Mouse (Mus musculus): ENCODE data around the gene Lrg1. TPM values are rescaled to one million over a fixed set of nuclear protein-coding genes. Genes with fewer than 3 reads are reported as not detected.

The Lrg1 gene
- polyA plus RNA-seq, 1 experiment, result 0.18 TPM

DNA sequence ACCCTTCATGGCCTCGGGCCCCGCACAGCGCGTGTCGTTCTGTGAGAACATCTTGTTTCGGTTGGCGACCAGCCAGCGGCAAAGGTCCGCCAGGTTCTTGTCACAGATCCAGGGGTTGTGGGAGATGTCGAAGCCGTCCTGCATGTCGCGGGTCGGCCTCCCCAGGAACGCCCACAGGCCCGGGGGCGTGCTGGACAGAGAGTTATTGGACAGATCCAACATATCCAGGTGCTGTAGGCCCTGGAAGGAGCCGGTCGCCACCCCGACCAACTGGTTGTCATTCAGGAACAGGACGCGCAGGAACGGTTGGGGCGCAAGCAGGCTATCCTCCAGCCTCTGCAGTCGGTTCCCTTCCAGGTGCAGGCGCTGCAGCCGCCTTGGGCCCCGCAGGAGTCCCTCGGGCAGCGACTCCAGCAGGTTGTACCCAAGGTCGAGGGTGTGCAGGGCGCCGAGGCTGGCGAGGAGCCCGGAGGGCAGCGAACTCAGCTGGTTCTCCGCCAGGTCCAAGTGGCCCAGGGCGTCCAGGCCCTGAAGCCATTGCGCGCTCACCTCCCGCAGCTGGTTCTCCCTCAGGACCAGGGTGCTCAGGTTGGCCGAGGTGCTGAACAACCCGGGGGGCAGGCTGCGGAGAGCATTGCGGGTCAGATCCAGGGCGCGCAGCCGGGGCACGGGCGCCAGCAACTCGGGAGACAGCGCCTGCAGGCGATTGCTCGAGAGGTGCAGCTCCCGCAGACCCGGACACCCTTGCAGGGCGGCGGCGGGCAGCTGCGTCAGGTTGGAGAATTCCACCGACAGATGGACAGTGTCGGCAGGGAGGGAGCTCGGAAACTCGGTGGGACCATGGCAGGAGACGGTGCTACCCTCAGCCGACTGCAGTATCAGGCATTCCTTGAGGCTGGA, 1.6 kb downstream of the Lrg1 start:
- no peak for DNase-seq (ENCODE audit: low read depth)
- no peak for TF ChIP-seq POLR2A (IDR thresholded peaks at IDR 0.05; ENCODE audit: borderline replicate concordance, extremely low read depth, insufficient read depth, insufficient read length, poor library complexity, severe bottlenecking)
- no peak for TF ChIP-seq CTCF (IDR thresholded peaks at IDR 0.05; ENCODE audit: borderline replicate concordance, extremely low read depth, insufficient read depth, insufficient read length)

DNA sequence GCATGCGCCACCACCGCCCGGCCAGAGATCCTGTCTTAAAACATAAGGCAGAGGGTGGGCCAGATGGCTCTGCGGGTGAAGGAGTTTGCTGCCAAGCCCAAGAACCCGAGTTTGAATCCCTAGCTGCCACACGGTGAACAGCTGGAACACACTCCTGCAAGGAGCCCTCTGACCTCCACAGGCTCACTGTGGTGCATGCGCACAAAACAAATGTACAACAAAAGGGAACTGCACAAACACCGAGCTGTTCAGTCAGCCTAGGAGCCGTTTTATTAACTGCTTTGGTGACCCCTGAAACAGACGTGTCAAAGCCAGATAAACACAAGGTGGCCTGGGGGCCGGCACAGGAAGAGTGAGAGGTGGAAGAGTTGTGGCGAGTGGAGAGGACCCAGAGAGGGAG, 2.4 kb downstream of the Lrg1 start:
- DNase-seq (ENCODE audit: low read depth), result no peak
- TF ChIP-seq POLR2A (IDR thresholded peaks at IDR 0.05; ENCODE audit: borderline replicate concordance, extremely low read depth, insufficient read depth, insufficient read length, poor library complexity, severe bottlenecking), result no peak
- no peak for TF ChIP-seq CTCF (IDR thresholded peaks at IDR 0.05; ENCODE audit: borderline replicate concordance, extremely low read depth, insufficient read depth, insufficient read length)

DNA sequence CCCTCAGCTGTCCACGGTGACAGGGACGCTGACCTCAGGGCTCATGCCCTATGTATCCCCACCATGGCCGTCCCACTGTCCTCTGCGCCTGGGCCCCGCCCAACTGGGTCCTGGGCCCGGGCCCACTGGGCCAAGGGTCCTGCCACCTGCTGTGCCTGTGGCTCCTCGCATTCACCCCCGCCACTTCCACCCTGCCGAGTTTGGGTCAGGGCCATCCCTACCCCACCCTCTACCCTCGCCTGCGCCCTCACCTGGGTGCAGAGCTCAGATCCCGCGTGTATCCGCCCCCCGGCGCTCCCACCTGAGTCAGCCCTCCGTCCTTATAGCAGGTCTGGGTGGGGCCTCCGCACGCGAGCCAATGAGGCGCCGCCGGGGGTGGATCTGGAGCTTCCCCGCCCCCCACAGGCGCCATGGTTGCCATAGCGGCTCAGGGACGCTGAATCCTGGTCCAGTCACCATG, 4.5 kb downstream of the Lrg1 start, which contains the start of gene Plin5:
TSS of gene Plin5 (minus strand) at position 346 of the 460 bp plus-strand sequence.
- TF ChIP-seq CTCF (IDR thresholded peaks at IDR 0.05; ENCODE audit: borderline replicate concordance, extremely low read depth, insufficient read depth, insufficient read length), result no peak
- peak; percentile 39 for DNase-seq (ENCODE audit: low read depth)

DNA sequence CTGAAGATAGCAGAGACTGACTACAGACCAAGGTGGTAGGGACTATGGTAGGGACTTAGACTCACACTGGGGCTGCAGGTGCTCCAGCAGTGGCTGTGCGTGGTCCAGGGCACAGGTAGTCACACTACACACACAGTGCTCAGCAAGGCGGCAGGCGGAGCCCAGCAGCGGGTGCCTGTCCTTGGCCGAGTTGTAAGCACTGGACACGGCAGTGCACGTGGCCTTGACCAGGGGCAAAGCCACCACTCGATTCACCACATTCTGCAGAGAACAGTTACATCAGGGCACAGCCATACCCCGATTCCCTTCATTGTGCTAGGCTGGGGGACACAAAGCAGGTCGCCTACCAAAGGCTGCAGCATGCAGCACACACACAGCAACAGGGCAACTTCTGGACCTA, 5.6 kb downstream of the Lrg1 start:
- no peak for DNase-seq (ENCODE audit: low read depth)
- no peak for TF ChIP-seq CTCF (IDR thresholded peaks at IDR 0.05; ENCODE audit: borderline replicate concordance, extremely low read depth, insufficient read depth, insufficient read length)
- no peak for TF ChIP-seq POLR2A (IDR thresholded peaks at IDR 0.05; ENCODE audit: borderline replicate concordance, extremely low read depth, insufficient read depth, insufficient read length, poor library complexity, severe bottlenecking)

DNA sequence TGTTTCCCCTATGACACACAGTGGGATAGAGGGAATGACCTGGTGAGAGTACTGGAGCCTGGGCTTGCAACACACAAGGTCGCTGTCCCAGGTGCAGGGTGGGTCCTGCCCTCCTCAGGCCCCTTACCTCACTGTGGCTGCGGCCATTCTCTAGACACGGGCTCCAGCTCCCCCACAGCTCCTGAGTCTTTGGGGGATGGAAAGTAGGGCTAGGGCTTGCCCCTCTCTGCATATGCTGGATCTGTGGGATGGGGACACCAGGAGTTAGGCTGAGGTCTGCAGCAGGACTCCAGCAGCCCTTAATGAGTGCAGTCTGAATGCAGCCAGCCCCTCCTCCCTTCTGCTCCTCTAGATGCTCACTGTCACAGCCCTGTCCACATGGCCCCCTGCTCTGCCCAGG, 9.1 kb downstream of the Lrg1 start:
- TF ChIP-seq CTCF (IDR thresholded peaks at IDR 0.05; ENCODE audit: borderline replicate concordance, extremely low read depth, insufficient read depth, insufficient read length) (no peak), POLR2A (IDR thresholded peaks at IDR 0.05; ENCODE audit: borderline replicate concordance, extremely low read depth, insufficient read depth, insufficient read length, poor library complexity, severe bottlenecking) (no peak)
- DNase-seq (ENCODE audit: low read depth), result no peak

DNA sequence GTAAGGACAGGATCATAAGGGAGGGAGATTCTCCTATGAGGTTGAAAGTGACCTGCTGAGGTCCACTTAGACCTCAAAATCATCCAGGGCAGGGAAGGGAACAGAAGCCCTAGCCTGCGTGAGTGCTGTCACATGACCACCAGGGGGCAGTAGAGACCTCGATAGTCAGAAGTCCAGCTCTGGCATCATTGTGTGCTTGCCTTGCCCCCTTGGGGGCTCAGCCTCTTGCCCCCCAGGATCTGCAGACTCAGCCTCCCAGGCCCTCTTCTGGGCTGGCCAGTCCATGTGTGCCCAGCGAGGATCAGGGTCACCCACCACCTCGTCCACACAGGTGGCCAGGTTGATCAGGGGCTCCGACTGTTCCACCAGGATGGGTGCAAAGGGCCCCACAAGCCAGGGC, 9.9 kb downstream of the Lrg1 start:
- TF ChIP-seq POLR2A (IDR thresholded peaks at IDR 0.05; ENCODE audit: borderline replicate concordance, extremely low read depth, insufficient read depth, insufficient read length, poor library complexity, severe bottlenecking) (no peak), CTCF (IDR thresholded peaks at IDR 0.05; ENCODE audit: borderline replicate concordance, extremely low read depth, insufficient read depth, insufficient read length) (peak; percentile 89)
- peak; percentile 81 for DNase-seq (ENCODE audit: low read depth)

DNA sequence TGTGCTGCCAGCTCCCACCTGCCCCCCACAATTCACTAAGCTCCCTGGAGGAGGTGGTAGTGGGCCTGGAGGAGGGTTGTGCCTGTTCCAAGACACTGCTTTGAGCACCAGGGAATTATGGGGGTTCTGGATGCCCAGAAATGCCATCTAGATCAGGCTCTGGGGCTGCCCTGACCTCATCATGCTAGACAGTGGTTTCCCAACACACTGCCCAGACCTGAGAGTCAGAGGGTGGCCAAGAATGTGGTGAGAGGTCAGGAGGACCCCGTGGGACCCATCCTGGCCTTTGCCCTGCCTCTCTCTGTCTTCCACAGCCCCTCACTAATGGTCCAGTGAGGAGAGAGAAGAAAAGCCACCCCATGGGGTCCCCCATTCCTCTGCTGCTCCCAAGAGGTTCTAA, 10.8 kb downstream of the Lrg1 start:
- no peak for TF ChIP-seq CTCF (IDR thresholded peaks at IDR 0.05; ENCODE audit: borderline replicate concordance, extremely low read depth, insufficient read depth, insufficient read length)
- TF ChIP-seq POLR2A (IDR thresholded peaks at IDR 0.05; ENCODE audit: borderline replicate concordance, extremely low read depth, insufficient read depth, insufficient read length, poor library complexity, severe bottlenecking), result no peak
- no peak for DNase-seq (ENCODE audit: low read depth)

DNA sequence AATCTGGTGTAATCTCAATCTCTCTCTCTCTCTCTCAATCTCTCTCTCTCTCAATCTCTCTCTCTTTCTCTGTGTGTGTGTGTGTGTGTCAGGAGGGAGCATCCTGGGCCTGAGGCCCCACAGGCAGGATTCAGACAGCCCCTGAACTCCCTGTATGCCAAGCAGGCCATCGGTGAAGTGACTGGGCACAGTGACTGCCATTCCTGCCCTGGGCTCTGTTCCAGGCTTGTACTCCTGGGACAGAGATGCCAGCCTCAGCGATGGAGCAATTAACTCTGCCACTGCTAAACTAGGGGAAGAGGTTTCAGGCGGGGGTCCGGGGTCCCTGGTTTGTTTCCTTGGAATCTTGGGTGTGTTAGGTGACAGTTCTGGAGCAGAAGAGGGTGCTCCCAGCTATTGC, 11.2 kb downstream of the Lrg1 start:
- TF ChIP-seq CTCF (IDR thresholded peaks at IDR 0.05; ENCODE audit: borderline replicate concordance, extremely low read depth, insufficient read depth, insufficient read length) (no peak), POLR2A (IDR thresholded peaks at IDR 0.05; ENCODE audit: borderline replicate concordance, extremely low read depth, insufficient read depth, insufficient read length, poor library complexity, severe bottlenecking) (no peak)
- no peak for DNase-seq (ENCODE audit: low read depth)

DNA sequence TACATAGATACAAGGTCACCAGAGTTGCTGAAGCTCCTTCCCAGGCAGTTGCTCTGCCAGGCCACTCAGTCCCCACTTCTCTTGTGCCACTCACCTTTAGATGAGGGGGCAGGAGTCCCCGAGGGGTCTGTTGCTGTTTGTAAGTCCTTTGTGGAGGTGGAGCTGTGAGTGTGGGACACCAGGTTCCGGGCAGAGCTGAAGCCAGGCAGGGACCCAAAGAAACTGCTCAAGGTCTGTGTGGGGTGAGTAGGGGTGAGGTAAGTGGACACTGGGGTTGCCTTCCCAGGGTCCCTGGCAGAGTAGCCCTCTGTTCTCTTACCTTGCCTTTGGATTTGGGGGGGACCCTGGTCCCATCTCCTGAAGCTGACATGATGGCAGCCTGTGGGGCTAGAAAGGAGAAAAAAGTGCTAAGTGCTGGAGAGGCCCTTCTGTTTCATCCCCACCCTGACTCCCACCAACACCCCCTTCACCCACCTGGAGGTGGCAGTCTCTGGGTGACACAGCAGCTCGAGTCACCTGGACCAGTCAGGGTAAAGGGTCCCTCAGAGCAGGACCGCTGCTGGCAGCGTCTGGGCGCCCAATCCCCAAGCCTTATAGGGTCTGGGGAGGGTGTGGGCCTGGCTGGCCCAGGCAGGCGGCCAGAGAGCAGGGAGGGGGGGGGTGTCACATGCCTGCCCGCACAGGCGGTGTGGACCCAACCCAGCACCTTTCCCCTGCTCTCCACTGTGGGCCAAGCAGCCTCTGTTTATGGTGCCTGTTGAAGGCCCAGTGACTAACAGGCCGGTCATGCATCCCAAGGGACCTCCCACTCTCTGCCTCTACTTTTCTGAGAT, 12.4 kb downstream of the Lrg1 start, which contains the start of gene Plin4:
TSS of gene Plin4 (minus strand) at position 585 of the 833 bp plus-strand sequence.
- TF ChIP-seq CTCF (IDR thresholded peaks at IDR 0.05; ENCODE audit: borderline replicate concordance, extremely low read depth, insufficient read depth, insufficient read length), result no peak
- no peak for TF ChIP-seq POLR2A (IDR thresholded peaks at IDR 0.05; ENCODE audit: borderline replicate concordance, extremely low read depth, insufficient read depth, insufficient read length, poor library complexity, severe bottlenecking)
- no peak for DNase-seq (ENCODE audit: low read depth)

DNA sequence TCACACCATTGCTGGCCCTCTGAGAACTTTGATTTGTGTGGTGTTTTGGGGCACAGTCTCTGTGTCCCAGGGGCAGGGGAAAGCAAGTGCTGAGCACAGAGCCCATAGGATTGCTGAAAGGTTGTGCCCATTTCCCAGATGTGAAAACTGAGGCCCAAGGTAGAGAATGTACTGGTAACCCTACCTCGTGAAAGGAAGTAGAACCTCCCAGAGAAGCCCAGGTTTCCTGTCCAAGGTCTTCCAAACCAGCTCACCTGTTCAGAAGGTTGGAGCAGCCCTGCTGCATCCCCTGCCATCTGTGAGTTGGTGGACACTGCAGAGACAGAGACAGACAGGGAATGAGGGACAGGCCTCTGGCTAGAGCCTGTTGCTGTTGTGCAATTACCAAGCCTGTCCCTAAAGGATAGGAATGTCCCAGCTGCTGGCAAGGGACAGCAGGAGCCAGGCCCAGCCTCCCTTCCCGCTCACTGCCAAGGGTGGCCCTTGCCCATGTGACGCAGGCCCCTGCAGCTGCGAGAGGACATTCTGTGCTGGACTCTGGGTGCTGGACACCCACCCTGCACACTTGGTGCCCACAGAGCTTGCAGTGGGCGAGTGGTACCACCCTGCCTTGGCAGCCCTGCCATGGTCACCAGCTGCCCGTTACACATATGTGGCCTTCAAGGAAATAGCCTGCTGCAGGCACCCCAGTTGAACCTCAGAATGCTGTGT, 13.3 kb downstream of the Lrg1 start:
- no peak for DNase-seq (ENCODE audit: low read depth)
- TF ChIP-seq POLR2A (IDR thresholded peaks at IDR 0.05; ENCODE audit: borderline replicate concordance, extremely low read depth, insufficient read depth, insufficient read length, poor library complexity, severe bottlenecking) (no peak), CTCF (IDR thresholded peaks at IDR 0.05; ENCODE audit: borderline replicate concordance, extremely low read depth, insufficient read depth, insufficient read length) (no peak)

DNA sequence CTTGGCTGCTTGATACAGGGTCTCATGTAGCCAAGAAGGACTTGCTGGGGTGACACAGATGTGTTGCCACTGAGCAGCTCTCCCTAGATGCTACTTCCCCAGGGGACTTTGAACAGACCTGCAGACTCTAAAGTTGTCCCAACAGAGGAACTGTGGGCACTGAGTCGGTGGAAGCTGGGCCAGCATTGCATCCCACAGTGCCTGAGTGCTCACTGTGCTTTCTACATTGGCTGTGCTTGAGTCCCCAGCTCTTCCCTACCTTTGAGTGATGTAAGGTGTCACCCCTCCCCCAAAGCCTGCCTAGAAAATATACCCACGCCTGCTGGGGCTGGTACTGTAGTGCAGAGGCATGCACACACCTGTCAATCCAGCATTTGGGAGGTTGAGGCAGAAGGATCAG, 14.1 kb downstream of the Lrg1 start:
- TF ChIP-seq CTCF (IDR thresholded peaks at IDR 0.05; ENCODE audit: borderline replicate concordance, extremely low read depth, insufficient read depth, insufficient read length) (no peak), POLR2A (IDR thresholded peaks at IDR 0.05; ENCODE audit: borderline replicate concordance, extremely low read depth, insufficient read depth, insufficient read length, poor library complexity, severe bottlenecking) (no peak)
- DNase-seq (ENCODE audit: low read depth), result no peak

Measured in brain, embryonic 14.5 days (tissue).